Mouse (Mus musculus) stomach, embryonic 16.5 days (tissue): Measurements from ENCODE around the gene Dpf2. TPM values are rescaled to one million over a fixed set of nuclear protein-coding genes. Genes with fewer than 3 reads are reported as not detected.

ENCODE experiments used
- ATAC-seq: fragments of 200-750 bp; cut with Nextera tagmentation; 2 replicates; pipeline ENCODE4 v1.8.0; 2017; ENCODE audit warnings: moderate number of reproducible peaks, moderate TSS enrichment; ENCODE audit not compliant: insufficient read depth, low FRiP score
- H3K27ac ChIP-seq: fragments of 300-500 bp; sonication (generic); 2 replicates; pipeline ENCODE4 v1.5.1; 2014; ENCODE audit warnings: low read length
- H3K27me3 ChIP-seq: fragments of 300-500 bp; sonication (generic); 2 replicates; pipeline ENCODE4 v1.6.1; 2014; ENCODE audit warnings: low read length, control low read depth, mixed read lengths; ENCODE audit not compliant: control insufficient read depth, insufficient read depth
- H3K36me3 ChIP-seq: fragments of 300-500 bp; sonication (generic); 2 replicates; pipeline ENCODE4 v1.6.1; 2014; ENCODE audit warnings: low read length; ENCODE audit not compliant: control insufficient read depth, insufficient read depth
- H3K4me1 ChIP-seq: fragments of 300-500 bp; sonication (generic); 2 replicates; pipeline ENCODE4 v1.6.1; 2014; ENCODE audit warnings: low read length, control low read depth, mixed read lengths; ENCODE audit not compliant: control insufficient read depth, insufficient read depth
- H3K4me2 ChIP-seq: fragments of 300-500 bp; sonication (generic); 2 replicates; pipeline ENCODE4 v1.6.1; 2014; ENCODE audit warnings: low read depth, low read length, mixed read lengths
- H3K4me3 ChIP-seq: fragments of 300-500 bp; sonication (generic); replicated peaks from 2 replicates; pipeline ENCODE4 v1.5.1; 2014; ENCODE audit warnings: mild to moderate bottlenecking, low read length
- H3K9ac ChIP-seq: fragments of 300-500 bp; sonication (generic); 2 replicates; pipeline ENCODE4 v1.6.1; 2014; ENCODE audit warnings: low read length
- H3K9me3 ChIP-seq: fragments of 300-500 bp; sonication (generic); replicated peaks from 2 replicates; pipeline ENCODE4 v1.6.1; 2016; ENCODE audit warnings: low read length, control low read depth; ENCODE audit not compliant: control insufficient read depth
- WGBS: fragments of 180-500 bp; shearing (Covaris S2); extraction: QIAGEN DNeasy Blood & Tissue Kit; methylation state at CpG from one replicate; pipeline ENCODE4 v1.1.7; 2014; 5-methylcytosine and 5-hydroxymethylcytosine counted together
- polyA plus RNA-seq: library from polyadenylated mRNA; unstranded; fragments of >200 nt; fragmentation: Nextera tagmentation; extraction: Ambion mirVana; gene quantifications from 2 replicates; pipeline ENCODE4 v1.2.1, GENCODE M21; 2015

Dpf2 gene
- polyA plus RNA-seq, 1 experiment from 2014 or later, result 117 TPM

- no peaks in the 10 kb centered on the region for H3K27me3 ChIP-seq
- H3K4me3 ChIP-seq, result no peak overlapping the region
- H3K4me1 ChIP-seq, result peaks cover 25% of the 10 kb centered on the region
- peak; percentile 60; the same call in 1 of the 2 replicates for ATAC-seq
- H3K4me2 ChIP-seq, result peak overlapping the region; percentile 25; the same call in 1 of the 2 replicates
- H3K27ac ChIP-seq, result peak overlapping the region; percentile 58; the same call in 1 of the 2 replicates
- no peaks in the 10 kb centered on the region for H3K36me3 ChIP-seq
- WGBS, result 13% methylated on average over 7 of the region's 7 CpGs
- H3K9ac ChIP-seq, result peak overlapping the region; percentile 56
- no peaks in the 10 kb centered on the region for H3K9me3 ChIP-seq
Measured at GRCm38 (mm10) chr19:5871273-5871672, 41.5 kb downstream of the Dpf2 start.

- no peak for ATAC-seq
- peaks cover 6% of the 10 kb centered on the region; the same call in 1 of the 2 replicates for H3K36me3 ChIP-seq
Measured at GRCm38 (mm10) chr19:5868096-5868495, 44.7 kb downstream of the Dpf2 start.

DNA sequence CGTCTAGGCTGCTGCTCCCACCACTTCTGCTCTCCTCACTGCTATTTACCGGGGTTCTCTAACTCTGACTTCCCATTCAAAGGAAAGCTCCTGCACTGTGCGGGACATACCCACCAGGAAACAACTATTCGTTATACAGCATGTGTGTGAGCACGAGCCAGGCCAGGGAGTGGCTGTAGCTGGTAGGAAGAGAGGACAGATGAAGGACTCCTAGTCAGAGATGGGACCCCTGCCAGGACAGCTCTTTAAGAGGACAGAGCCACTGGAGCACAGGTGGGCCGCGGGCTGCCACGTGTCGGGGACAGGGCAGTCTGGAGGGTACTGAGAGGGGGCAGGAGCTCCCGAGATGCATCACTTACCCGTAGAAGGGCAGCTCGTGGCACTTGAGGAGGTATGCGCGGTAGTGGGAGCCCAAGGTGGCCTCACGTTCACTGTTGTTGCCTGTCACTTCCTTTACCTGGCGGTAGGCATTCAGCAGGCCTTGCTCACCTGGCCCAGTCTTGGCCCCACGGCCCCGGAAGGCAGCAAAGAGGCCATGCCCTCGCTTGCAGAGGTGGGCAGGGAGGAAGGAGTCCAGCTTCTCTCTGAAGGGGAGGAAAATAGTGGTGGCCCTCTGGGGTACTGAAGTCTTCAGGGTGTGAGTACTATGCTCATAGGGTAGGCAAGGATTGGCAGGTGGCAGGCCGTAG lies 48.0 kb downstream of the Dpf2 start:
- Histone ChIP-seq H3K4me2 (no peak overlapping the region), H3K27me3 (no peaks in the 10 kb centered on the region), H3K36me3 (peaks cover 25% of the 10 kb centered on the region), H3K4me3 (no peak overlapping the region), H3K9me3 (no peaks in the 10 kb centered on the region), H3K27ac (no peak overlapping the region), H3K4me1 (no peaks in the 10 kb centered on the region), H3K9ac (no peak overlapping the region)
- 91% methylated on average over 20 of the region's 20 CpGs for WGBS
- ATAC-seq, result no peak

More at GRCm38 (mm10) chr19:5868096-5868495, 44.7 kb downstream of the Dpf2 start:
- no peaks in the 10 kb centered on the region for H3K27me3 ChIP-seq
- H3K27ac ChIP-seq, result no peak overlapping the region
- no peak overlapping the region for H3K4me2 ChIP-seq
- H3K4me1 ChIP-seq, result peaks cover 13% of the 10 kb centered on the region
- H3K9me3 ChIP-seq, result no peaks in the 10 kb centered on the region
- H3K9ac ChIP-seq, result no peak overlapping the region
- 81% methylated on average over 6 of the region's 6 CpGs for WGBS
- no peak overlapping the region for H3K4me3 ChIP-seq

DNA sequence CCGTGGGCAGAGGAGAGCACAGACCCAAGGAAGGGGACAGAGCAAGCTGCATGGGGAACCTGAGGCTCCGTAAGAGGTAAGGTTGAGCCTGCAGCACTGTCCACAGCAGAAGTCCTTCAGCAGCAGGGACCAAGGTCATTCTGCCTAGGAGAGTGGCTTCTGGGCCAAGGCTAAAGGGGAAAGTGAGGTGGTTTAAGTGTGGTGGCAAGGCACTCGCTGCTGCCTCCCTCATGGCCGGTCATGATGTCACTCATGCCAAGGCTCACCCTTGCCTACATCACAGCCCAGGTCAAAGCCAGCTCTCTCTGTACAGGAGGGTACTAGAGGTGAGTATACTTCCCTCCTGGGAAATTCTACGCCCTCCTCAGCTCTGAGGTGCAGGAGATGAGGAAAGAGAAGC lies 49.0 kb downstream of the Dpf2 start:
- Histone ChIP-seq H3K4me1 (no peaks in the 10 kb centered on the region), H3K9ac (no peak overlapping the region), H3K27ac (no peak overlapping the region), H3K4me3 (no peak overlapping the region), H3K4me2 (no peak overlapping the region), H3K27me3 (no peaks in the 10 kb centered on the region), H3K9me3 (no peaks in the 10 kb centered on the region), H3K36me3 (peaks cover 32% of the 10 kb centered on the region)
- no peak for ATAC-seq
- 98% methylated on average over 5 of the region's 5 CpGs for WGBS

- Histone ChIP-seq H3K4me3 (no peak overlapping the region), H3K4me2 (no peak overlapping the region), H3K36me3 (peaks cover 32% of the 10 kb centered on the region), H3K27ac (no peak overlapping the region), H3K9ac (no peak overlapping the region), H3K4me1 (no peaks in the 10 kb centered on the region), H3K27me3 (no peaks in the 10 kb centered on the region), H3K9me3 (no peaks in the 10 kb centered on the region)
- WGBS, result 97% methylated on average over 14 of the region's 14 CpGs
- ATAC-seq, result no peak
Measured at GRCm38 (mm10) chr19:5862335-5863085, 50.3 kb downstream of the Dpf2 start.

DNA sequence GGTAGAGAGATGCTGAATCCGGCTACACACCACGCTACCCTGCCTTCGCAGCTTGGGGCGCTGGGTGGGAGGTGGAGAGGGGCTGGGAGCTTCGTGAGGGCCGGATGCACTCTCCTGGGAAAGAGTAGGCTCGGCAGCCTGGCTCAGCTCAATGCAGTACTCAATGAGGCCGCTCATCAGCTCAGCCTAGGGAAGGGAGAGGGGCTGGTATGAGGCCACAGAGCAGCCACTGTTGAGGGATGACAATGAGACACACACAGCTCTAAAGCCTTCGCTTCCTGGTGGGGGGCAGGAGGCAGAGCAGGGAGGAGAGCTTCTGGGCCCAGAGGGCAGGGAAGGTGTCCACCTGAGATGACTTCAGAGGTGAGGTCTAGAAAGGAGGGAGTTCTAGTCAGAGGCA lies 56.2 kb downstream of the Dpf2 start:
- Histone ChIP-seq H3K4me2 (no peak overlapping the region), H3K27me3 (no peaks in the 10 kb centered on the region), H3K9me3 (no peaks in the 10 kb centered on the region), H3K4me1 (peaks cover 10% of the 10 kb centered on the region), H3K9ac (no peak overlapping the region), H3K27ac (no peak overlapping the region), H3K36me3 (peaks cover 14% of the 10 kb centered on the region), H3K4me3 (no peak overlapping the region)
- WGBS, result 89% methylated on average over 9 of the region's 9 CpGs
- ATAC-seq, result no peak

GRCm38 (mm10) chr19:5852035-5852722 lies 60.6 kb downstream of the Dpf2 start:
- Histone ChIP-seq H3K4me3 (no peak overlapping the region), H3K9me3 (no peaks in the 10 kb centered on the region), H3K4me2 (no peak overlapping the region), H3K27me3 (no peaks in the 10 kb centered on the region), H3K9ac (peak overlapping the region; percentile 47), H3K27ac (peak overlapping the region; percentile 76), H3K4me1 (peaks cover 48% of the 10 kb centered on the region), H3K36me3 (no peaks in the 10 kb centered on the region)
- WGBS, result 73% methylated on average over 12 of the region's 12 CpGs
- ATAC-seq, result no peak

GRCm38 (mm10) chr19:5851481-5851971 lies 61.3 kb downstream of the Dpf2 start:
- no peak overlapping the region for H3K4me3 ChIP-seq
- H3K9me3 ChIP-seq, result no peaks in the 10 kb centered on the region
- ATAC-seq, result no peak
- peak overlapping the region; percentile 22; the same call in 1 of the 2 replicates for H3K4me2 ChIP-seq
- peaks cover 53% of the 10 kb centered on the region for H3K4me1 ChIP-seq
- H3K27me3 ChIP-seq, result no peaks in the 10 kb centered on the region
- WGBS, result 59% methylated on average over 5 of the region's 5 CpGs
- peak overlapping the region; percentile 76 for H3K27ac ChIP-seq
- H3K36me3 ChIP-seq, result no peaks in the 10 kb centered on the region
- H3K9ac ChIP-seq, result peak overlapping the region; percentile 30

GRCm38 (mm10) chr19:5850860-5851259 lies 62.0 kb downstream of the Dpf2 start:
- Histone ChIP-seq H3K27ac (no peak overlapping the region), H3K4me1 (peaks cover 53% of the 10 kb centered on the region), H3K4me2 (no peak overlapping the region), H3K27me3 (no peaks in the 10 kb centered on the region), H3K9ac (no peak overlapping the region), H3K36me3 (no peaks in the 10 kb centered on the region), H3K9me3 (no peaks in the 10 kb centered on the region), H3K4me3 (no peak overlapping the region)
- no peak for ATAC-seq
- WGBS, result 83% methylated on average over 3 of the region's 3 CpGs
